Comparison of ENCODE assay signal across 27 mouse cellular contexts in the genomic region with DNA sequence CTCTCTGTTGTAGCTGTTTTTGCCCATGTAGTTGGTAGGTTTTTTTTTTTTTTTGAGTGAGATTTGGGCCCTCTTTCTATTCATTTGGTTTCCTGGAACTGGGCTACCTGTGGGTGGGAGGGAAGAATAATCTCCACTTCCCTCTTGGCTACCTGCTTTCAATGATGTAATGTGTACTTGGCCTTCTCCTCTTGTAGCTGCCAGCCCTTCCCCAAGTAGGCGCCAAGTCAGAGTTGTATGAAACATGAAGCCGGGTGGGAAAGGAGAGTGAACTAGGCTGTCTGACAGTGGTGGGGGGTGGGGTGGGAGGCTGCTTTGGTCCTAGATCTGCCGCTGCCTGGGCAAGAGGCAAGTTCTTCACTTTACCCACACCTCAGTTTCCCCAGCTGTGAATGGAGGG. TPM values are rescaled to one million over a fixed set of nuclear protein-coding genes. Genes with fewer than 3 reads are reported as not detected.
DNase-seq lines count a peak whose midpoint lies in the region; ATAC-seq and TF ChIP-seq lines count a peak whose summit lies in the region.
"Had no signal": no experiment of that assay in that cellular context is flagged by ENCODE, and none has a peak within 500 bp of the region (broad histone marks: within the 10 kb centered on the region; RNA-seq: fewer than 3 reads in every experiment).

No protein-coding gene starts in this region.

- no peak for TF ChIP-seq CTCF in gastrocnemius, adult 2 months (IDR thresholded peaks at IDR 0.05)
- no peak for TF ChIP-seq CTCF in lung, embryonic 14.5 days (IDR thresholded peaks at IDR 0.05; ENCODE audit: low read depth)
- no peak for TF ChIP-seq CTCF in lung, adult 2 months (IDR thresholded peaks at IDR 0.05; ENCODE audit: insufficient read depth, low read length)
- TF ChIP-seq CTCF in lung, postnatal 0 days (IDR thresholded peaks at IDR 0.05) = no peak
- TF ChIP-seq CTCF in stomach, postnatal 0 days (IDR thresholded peaks at IDR 0.05; ENCODE audit: low read depth) = no peak

- H3K4me3 ChIP-seq in gastrocnemius, adult 2 months = peak overlapping the region; percentile 37
- H3K4me3 ChIP-seq in lung, embryonic 14.5 days (ENCODE audit: low read depth, low read length) = no peak overlapping the region
- H3K4me3 ChIP-seq in lung, adult 2 months (replicated peaks; ENCODE audit: extremely low read depth, low read depth, low read length) = no peak overlapping the region
- no peak overlapping the region for H3K4me3 ChIP-seq in lung, postnatal 0 days (ENCODE audit: low read depth, low read length)
- no peak overlapping the region for H3K4me3 ChIP-seq in stomach, postnatal 0 days (ENCODE audit: low read depth, low read length)
- H3K4me3 ChIP-seq: embryonic facial prominence, embryonic 12.5 days; hindbrain, embryonic 12.5 days; intestine, embryonic 15.5 days; limb, embryonic 10.5 days; limb, embryonic 15.5 days; midbrain, embryonic 12.5 days; neural tube, embryonic 13.5 days had no signal

- H3K9ac ChIP-seq in lung, embryonic 14.5 days = no peak overlapping the region
- H3K9ac ChIP-seq in lung, postnatal 0 days (replicated peaks; ENCODE audit: low read depth) = no peak overlapping the region
- no peak overlapping the region for H3K9ac ChIP-seq in stomach, postnatal 0 days (ENCODE audit: low read length)
- H3K9ac ChIP-seq: embryonic facial prominence, embryonic 12.5 days; hindbrain, embryonic 12.5 days; intestine, embryonic 15.5 days; limb, embryonic 15.5 days; midbrain, embryonic 12.5 days; neural tube, embryonic 13.5 days had no signal

- ATAC-seq in lung, embryonic 14.5 days (ENCODE audit: insufficient read depth) = no peak
- ATAC-seq in lung, postnatal 0 days = peak; percentile 80
- ATAC-seq in stomach, postnatal 0 days (ENCODE audit: low FRiP score, low TSS enrichment) = peak; percentile 78
- ATAC-seq: forebrain, embryonic 16.5 days; hindbrain, postnatal 0 days; intestine, embryonic 15.5 days; Patski had no signal

- peak overlapping the region; percentile 71 for H3K27ac ChIP-seq in gastrocnemius, adult 2 months
- no peak overlapping the region for H3K27ac ChIP-seq in lung, embryonic 14.5 days (ENCODE audit: low read depth)
- H3K27ac ChIP-seq in lung, postnatal 0 days (ENCODE audit: low read length) = peak overlapping the region; percentile 14; the same call in 1 of the 2 replicates
- H3K27ac ChIP-seq in stomach, postnatal 0 days (replicated peaks) = no peak overlapping the region
- H3K27ac ChIP-seq: embryonic facial prominence, embryonic 12.5 days; hindbrain, embryonic 12.5 days; hindbrain, postnatal 0 days; intestine, embryonic 15.5 days; limb, embryonic 10.5 days; limb, embryonic 15.5 days; midbrain, embryonic 12.5 days; neural tube, embryonic 13.5 days had no signal

- H3K4me2 ChIP-seq in lung, embryonic 14.5 days = no peak overlapping the region
- H3K4me2 ChIP-seq in lung, postnatal 0 days (replicated peaks; ENCODE audit: low read depth, low read length) = no peak overlapping the region
- no peak overlapping the region for H3K4me2 ChIP-seq in stomach, postnatal 0 days (replicated peaks; ENCODE audit: low read depth)
- H3K4me2 ChIP-seq: embryonic facial prominence, embryonic 12.5 days; hindbrain, embryonic 12.5 days; intestine, embryonic 15.5 days; limb, embryonic 15.5 days; midbrain, embryonic 12.5 days; neural tube, embryonic 13.5 days had no signal

- peak; percentile 73 for DNase-seq in gastrocnemius, adult 2 months
- no peak for DNase-seq in gastrocnemius, postnatal 4 days (ENCODE audit: low spot score in 2 of 2)
- DNase-seq in lung, embryonic 14.5 days = peak; percentile 49
- DNase-seq in lung, adult 2 months = no peak
- DNase-seq in lung, postnatal 0 days (ENCODE audit: low spot score) = peak; percentile 83
- peak; percentile 41 for DNase-seq in stomach, postnatal 0 days (ENCODE audit: low spot score)
- no peak for DNase-seq in kidney, postnatal 4 days
- DNase-seq: adrenal gland, postnatal 14 days; cerebellum, adult 11 months; cerebellum, adult 9-10 months; cerebellum, postnatal 36 days; heart, postnatal 14 days; kidney, adult 2 months; kidney, postnatal 10 days; layer of hippocampus, adult 9-11 months; right cerebral cortex, postnatal 4 days; thymus, postnatal 4 days had no signal

- no peaks in the 10 kb centered on the region for H3K27me3 ChIP-seq in lung, embryonic 14.5 days (ENCODE audit: insufficient read depth, low read length)
- H3K27me3 ChIP-seq in lung, postnatal 0 days (replicated peaks; ENCODE audit: insufficient read depth, low read length) = no peaks in the 10 kb centered on the region
- H3K27me3 ChIP-seq in stomach, postnatal 0 days (ENCODE audit: control insufficient read depth, insufficient read depth, low read length) = no peaks in the 10 kb centered on the region
- H3K27me3 ChIP-seq: embryonic facial prominence, embryonic 12.5 days; hindbrain, embryonic 12.5 days; intestine, embryonic 15.5 days; limb, embryonic 15.5 days; midbrain, embryonic 12.5 days; neural tube, embryonic 13.5 days; Patski had no signal

- intact Hi-C loops in gastrocnemius, adult 2 months (cut with DNase I) = loop anchor here (5.0 kb wide), 1 partner anchor 34 kb away; no protein-coding TSS in a partner anchor

- H3K9me3 ChIP-seq in lung, embryonic 14.5 days (ENCODE audit: low read depth, low read length) = no peaks in the 10 kb centered on the region
- H3K9me3 ChIP-seq in lung, postnatal 0 days (ENCODE audit: low read length) = no peaks in the 10 kb centered on the region
- no peaks in the 10 kb centered on the region for H3K9me3 ChIP-seq in stomach, postnatal 0 days (ENCODE audit: control insufficient read depth, low read length)
- H3K9me3 ChIP-seq: embryonic facial prominence, embryonic 12.5 days; hindbrain, embryonic 12.5 days; intestine, embryonic 15.5 days; limb, embryonic 10.5 days; limb, embryonic 15.5 days; midbrain, embryonic 12.5 days; neural tube, embryonic 13.5 days had no signal

- H3K36me3 ChIP-seq in lung, embryonic 14.5 days (ENCODE audit: insufficient read depth) = no peaks in the 10 kb centered on the region
- no peaks in the 10 kb centered on the region for H3K36me3 ChIP-seq in lung, postnatal 0 days (ENCODE audit: insufficient read depth, low read length)
- no peaks in the 10 kb centered on the region for H3K36me3 ChIP-seq in stomach, postnatal 0 days (ENCODE audit: control insufficient read depth, insufficient read depth, low read length)
- H3K36me3 ChIP-seq: embryonic facial prominence, embryonic 12.5 days; hindbrain, embryonic 12.5 days; intestine, embryonic 15.5 days; limb, embryonic 10.5 days; limb, embryonic 15.5 days; midbrain, embryonic 12.5 days; neural tube, embryonic 13.5 days had no signal

- WGBS in lung, embryonic 14.5 days = 31% methylated on average over 3 of the region's 3 CpGs
- WGBS in lung, adult 2 months = 46% methylated on average over 3 of the region's 3 CpGs
- WGBS in lung, postnatal 0 days = 37% methylated on average over 3 of the region's 3 CpGs
- 61% methylated on average over 3 of the region's 3 CpGs for WGBS in stomach, postnatal 0 days

- TF ChIP-seq POLR2A in lung, adult 2 months (IDR thresholded peaks at IDR 0.05; ENCODE audit: borderline replicate concordance, extremely low read depth, low read depth, low read length) = no peak

- H3K4me1 ChIP-seq in lung, embryonic 14.5 days (ENCODE audit: insufficient read depth) = no peaks in the 10 kb centered on the region; the same call in 1 of the 2 replicates
- H3K4me1 ChIP-seq in lung, adult 2 months (ENCODE audit: control insufficient read depth, insufficient read depth, low read length) = no peaks in the 10 kb centered on the region
- H3K4me1 ChIP-seq in lung, postnatal 0 days (ENCODE audit: insufficient read depth, low read depth, low read length) = peaks cover 4% of the 10 kb centered on the region; the same call in 1 of the 2 replicates
- H3K4me1 ChIP-seq in stomach, postnatal 0 days (replicated peaks; ENCODE audit: control insufficient read depth, insufficient read depth) = 0 out of 2 replicates have a peak, but pooled peaks cover 2% of the 10 kb centered on the region
- H3K4me1 ChIP-seq: hindbrain, embryonic 12.5 days; intestine, embryonic 15.5 days; limb, embryonic 10.5 days; limb, embryonic 15.5 days; midbrain, embryonic 12.5 days; neural tube, embryonic 13.5 days had no signal

- no peak for TF ChIP-seq EP300 in lung, postnatal 0 days (IDR thresholded peaks at IDR 0.05)
- TF ChIP-seq EP300 in stomach, postnatal 0 days (optimal IDR thresholded peaks at IDR 0.05) = no peak

RNA-seq across cellular contexts. Expression of gene Dapk2, which starts 38.5 kb away (rescaled TPM):
- 10 to 100 TPM; 24.2 to 38.4 TPM for total RNA-seq in gastrocnemius, adult 2 months (2021)
- 10 to 100 TPM; 10.2 to 12.3 TPM for total RNA-seq in gastrocnemius, postnatal 4 days (2021)
- polyA plus RNA-seq in lung, embryonic 14.5 days (2014; fragmentation: Nextera tagmentation; extraction: Ambion mirVana) = 5.9 and 7.6 TPM in 2 replicates
- 26.7 and 32.8 TPM in 2 replicates for polyA plus RNA-seq in lung, adult 2 months (2012; rRNA removed)
- polyA plus RNA-seq in lung, postnatal 0 days (2015; fragmentation: Nextera tagmentation; extraction: Ambion mirVana) = 60.9 and 66.6 TPM in 2 replicates
- 11.8 and 13.2 TPM in 2 replicates for polyA plus RNA-seq in stomach, postnatal 0 days (2015; fragmentation: Nextera tagmentation; extraction: Ambion mirVana)

Comparison
In these comparisons a context has a peak if more than half of its experiments do, and no peak if none do; other contexts are left out.
1. DNase-seq: peak in gastrocnemius, adult 2 months (single experiment), lung, embryonic 14.5 days (single experiment), lung, postnatal 0 days (single experiment) and stomach, postnatal 0 days (single experiment); none in gastrocnemius, postnatal 4 days (0 of 2), lung, adult 2 months (single experiment) and kidney, postnatal 4 days (0 of 2).
2. H3K27ac ChIP-seq: peak in gastrocnemius, adult 2 months (single experiment) and lung, postnatal 0 days (single experiment); none in lung, embryonic 14.5 days (single experiment) and stomach, postnatal 0 days (single experiment).